Mouse (Mus musculus) left cerebral cortex, postnatal 14 days (tissue): ENCODE data around the gene Stkld1. TPM values are rescaled to one million over a fixed set of nuclear protein-coding genes. Genes with fewer than 3 reads are reported as not detected.

ENCODE experiments used
- total RNA-seq, 2 experiments: library from RNA; stranded (reverse); gene quantifications; 2 replicates each; pipeline ENCODE4 v1.2.3; 2021

Gene Stkld1
- total RNA-seq, 2 experiments from 2014 or later: 0.15 TPM

Other genes with a start within 250 kb of the Stkld1 start
- not detected for gene Abo, start 69.1 kb upstream of the Stkld1 start, total RNA-seq
- 10 to 100 TPM; 26.4 to 27.5 TPM for gene Surf6, start 31.2 kb upstream of the Stkld1 start, total RNA-seq
- gene Med22, start 23.4 kb upstream of the Stkld1 start, total RNA-seq: 10 to 100 TPM; 45.2 to 46.5 TPM
- 100 to 1,000 TPM; 255 to 280 TPM for gene Rpl7a, start 23.3 kb upstream of the Stkld1 start, total RNA-seq
- 10 to 100 TPM; 30.8 to 38.9 TPM for gene Surf2, start 17.7 kb upstream of the Stkld1 start, total RNA-seq
- 10 to 100 TPM; 82.5 to 87.3 TPM for gene Surf1, start 17.5 kb upstream of the Stkld1 start, total RNA-seq
- 10 to 100 TPM; 59.8 to 60.8 TPM for gene Surf4, start 119 bp upstream of the Stkld1 start, total RNA-seq
- 10 to 100 TPM; 49.8 to 58.4 TPM for gene Rexo4, start 30.3 kb downstream of the Stkld1 start, total RNA-seq
- 1 to 10 TPM; 2.0 to 2.7 TPM for gene Adamts13, start 39.4 kb downstream of the Stkld1 start, total RNA-seq
- gene Cacfd1, start 75.9 kb downstream of the Stkld1 start, total RNA-seq: 10 to 100 TPM; 50.4 to 51.0 TPM
- gene Slc2a6, start 94.0 kb downstream of the Stkld1 start, total RNA-seq: 10 to 100 TPM; 44.8 to 49.1 TPM
- 1 to 10 TPM in 1 of 2 experiments, under 1 TPM in 1; 0.92 to 1.1 TPM for gene Mymk, start 138.1 kb downstream of the Stkld1 start, total RNA-seq
- 10 to 100 TPM; 27.4 to 29.3 TPM for gene Adamtsl2, start 145.3 kb downstream of the Stkld1 start, total RNA-seq
- 100 to 1,000 TPM; 142 to 143 TPM for gene Fam163b, start 208.4 kb downstream of the Stkld1 start, total RNA-seq
- gene Dbh, start 231.2 kb downstream of the Stkld1 start, total RNA-seq: 1 to 10 TPM; 1.3 to 1.8 TPM